Mouse (Mus musculus): ENCODE data around the gene Lrp2.
"Not testable (repeated sequence)": the region's sequence is repeated elsewhere in the genome, so short reads cannot be mapped to it uniquely, and the experiment has no call there.

The Lrp2 gene

DNA sequence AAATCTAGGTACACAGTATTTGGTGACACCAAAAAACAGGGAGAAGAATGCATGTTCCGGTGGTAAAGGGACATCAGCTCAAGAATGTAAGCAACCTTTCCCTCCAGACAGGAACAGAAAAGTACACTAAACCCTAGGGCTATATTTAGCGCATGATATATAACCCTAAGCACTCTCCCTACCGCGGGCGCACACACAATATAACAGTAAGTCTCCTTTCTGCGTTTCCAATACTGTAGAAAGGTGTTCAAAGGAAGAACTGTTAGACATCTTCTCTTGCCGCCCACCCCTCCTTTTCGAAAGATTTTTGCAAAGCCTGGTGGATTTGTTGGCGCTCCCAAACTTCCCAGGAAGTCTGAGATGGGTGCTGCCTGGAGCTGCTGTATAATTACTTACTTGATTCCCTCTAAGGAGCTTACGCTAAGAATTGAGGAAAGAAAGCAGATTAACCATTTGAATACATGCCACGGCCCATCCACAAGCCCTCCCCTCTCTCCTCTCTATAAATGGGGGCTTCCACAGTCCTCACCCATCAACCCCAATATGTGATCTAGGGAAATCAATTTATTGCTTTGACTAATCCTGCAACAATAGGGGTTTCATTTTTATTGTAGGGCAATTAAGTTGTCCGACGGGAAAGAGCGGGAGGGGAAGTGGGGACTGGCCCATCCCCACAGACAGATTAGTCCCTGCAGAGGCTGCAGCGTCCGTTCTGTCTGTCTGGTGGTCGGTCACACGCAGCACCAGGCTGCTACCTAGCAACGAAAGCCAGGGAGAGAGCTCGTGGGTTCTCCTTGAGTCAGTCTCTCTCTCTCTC is 1.5 kb downstream of the Lrp2 start:
- in situ Hi-C loops (cut with MboI; ENCODE audit: unreplicated experiment in 2 of 2): no loop called here

DNA sequence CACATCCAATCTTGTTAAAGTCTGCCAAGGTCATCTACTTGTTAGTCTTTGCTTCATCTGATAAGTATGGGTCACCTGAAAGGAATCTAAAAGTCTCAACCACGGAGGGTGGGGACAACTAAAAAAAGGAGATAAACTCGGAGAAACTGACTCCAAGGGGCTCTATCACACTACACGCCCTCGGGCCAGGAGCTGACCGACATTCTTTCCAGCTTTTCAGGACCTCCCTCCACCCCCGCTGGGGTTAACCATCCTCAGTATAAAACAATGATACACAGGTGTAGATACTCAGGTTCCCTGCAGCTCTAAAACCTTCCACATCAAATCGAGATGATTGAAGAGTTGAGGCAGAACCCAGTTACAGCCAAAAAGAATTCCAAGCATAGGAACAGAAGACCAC is 3.0 kb downstream of the Lrp2 start:
- in situ Hi-C loops (cut with MboI; ENCODE audit: unreplicated experiment in 2 of 2): no loop called here

DNA sequence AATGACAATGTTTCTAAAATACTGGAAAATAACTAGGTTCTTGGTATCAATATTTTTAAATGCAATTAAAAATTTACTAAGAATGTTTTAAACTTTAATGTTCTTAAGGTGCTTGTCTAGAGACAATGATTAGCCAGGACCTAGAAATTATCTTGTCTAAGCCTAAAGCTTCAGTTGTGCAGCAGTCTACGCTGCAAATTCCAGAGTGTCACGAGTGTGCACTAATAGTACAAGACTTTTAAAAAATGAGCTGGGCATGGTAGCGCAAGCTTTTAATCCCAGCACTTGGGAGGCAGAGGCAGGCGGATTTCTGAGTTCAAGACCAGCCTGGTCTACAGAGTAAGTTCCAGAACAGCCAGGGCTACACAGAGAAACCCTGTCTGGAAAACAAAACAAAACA is 3.8 kb downstream of the Lrp2 start:
- in situ Hi-C loops (cut with MboI; ENCODE audit: unreplicated experiment in 2 of 2): not testable (repeated sequence)

DNA sequence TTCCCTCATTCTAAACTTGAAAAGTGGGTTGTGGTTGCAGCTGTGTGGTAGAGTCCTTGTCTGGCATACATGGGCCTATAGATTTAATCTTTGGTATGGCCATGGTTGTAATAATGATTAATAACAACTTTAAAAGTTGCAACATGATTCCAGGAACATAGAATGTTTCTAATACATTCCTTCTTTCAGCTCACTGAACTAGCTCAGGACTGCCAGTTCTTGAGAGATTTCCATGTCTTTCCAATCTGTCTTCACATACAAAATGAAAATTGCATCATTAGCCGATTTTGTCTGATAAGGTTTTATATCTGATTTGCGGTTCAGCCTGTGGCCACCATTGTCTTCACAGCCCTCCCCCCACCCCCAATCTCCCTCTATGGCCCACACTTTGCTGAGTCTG is 5.8 kb downstream of the Lrp2 start:
- in situ Hi-C loops (cut with MboI; ENCODE audit: unreplicated experiment in 2 of 2): no loop called here

DNA sequence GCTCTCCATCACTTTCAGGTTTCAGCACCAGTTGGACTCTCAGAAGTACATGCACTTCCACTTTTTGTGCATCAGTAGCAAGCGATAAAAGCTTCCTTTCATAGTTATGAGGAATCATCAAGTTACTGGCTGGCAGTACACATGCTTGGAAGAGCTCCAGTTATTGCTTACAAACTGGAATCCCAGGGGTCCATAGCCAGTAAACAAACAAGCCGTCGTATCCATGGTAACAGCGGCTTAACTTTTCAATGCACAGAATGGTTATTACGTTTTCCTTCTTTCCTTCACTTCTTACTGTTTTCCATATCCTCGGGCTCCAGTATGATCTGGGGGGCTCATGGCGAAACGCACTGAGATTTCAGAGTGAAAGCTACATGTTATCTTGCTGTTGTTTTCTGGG is 7.7 kb downstream of the Lrp2 start:
- in situ Hi-C loops (cut with MboI; ENCODE audit: unreplicated experiment in 2 of 2): no loop called here

DNA sequence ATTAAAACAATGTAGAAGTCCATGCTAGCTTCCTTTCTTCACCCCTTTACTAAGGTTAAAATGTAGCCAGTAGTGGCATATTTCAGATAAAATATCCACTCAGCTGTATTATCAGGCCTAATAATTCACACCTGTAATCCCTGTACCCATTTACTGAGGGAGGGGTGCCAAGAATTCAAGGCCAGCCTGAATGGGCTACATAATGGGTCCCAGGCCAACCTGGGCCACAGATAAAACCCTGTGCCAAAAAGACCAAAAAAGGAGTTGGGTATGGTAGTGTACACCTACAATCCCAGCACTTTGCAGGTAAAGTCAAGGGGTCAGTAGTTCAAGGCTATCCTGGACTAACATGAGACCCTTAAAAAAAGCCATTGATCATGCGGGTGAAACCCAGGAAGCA is 9.3 kb downstream of the Lrp2 start:
- in situ Hi-C loops (cut with MboI; ENCODE audit: unreplicated experiment in 2 of 2): no loop called here

DNA sequence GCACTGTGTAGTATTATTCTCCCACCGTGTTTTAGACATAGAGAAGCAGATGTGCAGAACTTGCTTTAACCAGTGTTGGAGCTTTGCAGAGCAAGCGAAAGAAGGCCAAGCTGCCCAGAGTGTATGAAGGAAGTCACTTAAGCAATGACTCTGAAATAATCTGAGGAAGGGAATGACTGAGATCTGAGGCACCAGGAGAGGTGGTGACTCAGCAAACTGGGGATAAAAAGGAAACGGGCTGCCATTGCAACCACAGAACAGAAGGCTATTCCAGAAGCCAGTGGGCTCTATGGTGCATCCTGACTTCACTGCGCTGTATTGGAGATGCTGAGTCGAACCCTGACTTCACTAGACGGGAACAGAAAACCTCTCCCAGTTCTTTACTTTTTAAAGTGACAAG is 10.9 kb downstream of the Lrp2 start:
- in situ Hi-C loops (cut with MboI; ENCODE audit: unreplicated experiment in 2 of 2): no loop called here

DNA sequence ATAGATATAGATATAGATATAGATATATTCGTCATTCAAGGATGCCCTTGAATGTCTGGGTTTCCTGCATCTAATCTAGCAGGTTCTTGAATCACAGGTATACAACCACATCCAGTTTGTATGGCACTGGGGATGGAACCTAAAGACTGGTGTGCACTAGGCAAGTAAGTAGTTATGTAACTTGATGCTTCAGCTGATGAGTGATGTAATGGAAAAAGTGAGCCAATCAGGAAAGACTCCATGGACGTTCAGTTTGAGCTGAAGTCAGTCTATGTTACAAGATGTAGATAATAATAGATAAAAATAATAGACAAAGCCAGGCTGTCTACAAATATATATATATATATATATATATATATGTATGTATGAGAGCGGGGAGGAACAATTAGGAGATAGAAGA is 11.6 kb downstream of the Lrp2 start:
- in situ Hi-C loops (cut with MboI; ENCODE audit: unreplicated experiment in 2 of 2): no loop called here

DNA sequence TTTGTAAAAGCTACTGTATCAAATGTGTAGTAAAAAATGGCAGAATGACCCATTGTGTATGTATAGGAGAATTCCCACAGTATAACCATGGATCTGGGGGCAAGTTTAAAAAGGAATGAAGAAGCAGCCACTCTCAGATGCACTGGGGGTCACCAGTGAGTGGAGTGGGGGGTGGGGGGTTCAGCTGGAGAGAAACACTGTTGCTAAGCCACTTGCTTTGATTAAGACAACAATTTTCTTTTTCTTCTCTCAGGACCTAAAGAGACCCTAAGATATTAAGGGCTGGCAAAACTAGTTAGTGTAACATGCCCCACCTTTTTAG is 12.2 kb downstream of the Lrp2 start:
- in situ Hi-C loops (cut with MboI; ENCODE audit: unreplicated experiment in 2 of 2): no loop called here

DNA sequence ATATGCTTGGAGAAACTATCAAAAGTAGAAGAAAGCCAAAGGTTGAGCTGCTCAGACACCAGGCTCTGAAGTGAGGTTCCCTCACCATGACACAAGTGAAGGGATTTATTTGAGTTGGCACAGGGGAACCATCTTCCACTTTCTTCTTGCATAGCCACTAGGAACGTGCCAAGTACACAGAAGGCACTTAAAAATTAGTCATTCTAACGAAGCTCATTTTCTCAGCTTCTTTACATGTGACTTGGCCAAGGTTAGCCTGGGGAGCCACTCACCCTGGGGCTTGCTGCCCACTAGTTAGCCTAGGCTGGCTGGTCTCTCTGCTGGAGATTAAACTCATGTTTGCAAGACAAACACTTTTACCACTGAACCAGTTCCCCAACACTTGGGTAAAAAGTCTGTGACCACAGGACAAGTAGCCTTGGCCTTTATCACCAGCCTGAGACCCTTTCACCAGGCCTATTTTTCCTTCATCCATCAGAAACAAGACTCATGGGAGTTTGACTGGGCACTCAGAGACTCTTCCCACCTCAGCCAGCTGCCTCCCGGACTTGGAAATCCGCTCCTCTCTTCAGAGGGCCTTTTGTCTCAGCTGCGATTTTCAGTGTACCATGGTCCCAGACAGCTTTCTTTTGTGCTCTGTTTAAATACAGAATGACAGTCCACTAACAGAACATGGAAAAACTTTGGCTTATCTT is 12.7 kb downstream of the Lrp2 start:
- in situ Hi-C loops (cut with MboI; ENCODE audit: unreplicated experiment in 2 of 2): no loop called here

DNA sequence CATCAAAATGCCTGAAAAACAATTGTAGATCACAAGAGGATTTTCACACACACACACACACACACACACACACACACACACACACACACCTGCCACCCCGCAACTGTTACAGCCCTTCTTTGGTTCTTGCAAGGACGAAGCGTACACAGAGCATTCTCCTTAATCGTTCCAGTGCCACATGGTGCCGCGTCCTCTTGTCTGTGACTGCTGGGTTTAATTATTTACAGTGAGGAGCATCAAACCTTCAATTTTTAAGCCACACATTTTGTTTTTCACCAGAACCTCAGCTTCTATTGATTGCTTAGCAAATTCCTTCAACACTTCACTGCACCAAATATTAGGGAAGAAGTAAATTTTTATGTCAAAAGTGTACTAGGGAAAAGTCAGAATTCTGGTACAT is 15.3 kb downstream of the Lrp2 start:
- in situ Hi-C loops (cut with MboI; ENCODE audit: unreplicated experiment in 2 of 2): no loop called here

DNA sequence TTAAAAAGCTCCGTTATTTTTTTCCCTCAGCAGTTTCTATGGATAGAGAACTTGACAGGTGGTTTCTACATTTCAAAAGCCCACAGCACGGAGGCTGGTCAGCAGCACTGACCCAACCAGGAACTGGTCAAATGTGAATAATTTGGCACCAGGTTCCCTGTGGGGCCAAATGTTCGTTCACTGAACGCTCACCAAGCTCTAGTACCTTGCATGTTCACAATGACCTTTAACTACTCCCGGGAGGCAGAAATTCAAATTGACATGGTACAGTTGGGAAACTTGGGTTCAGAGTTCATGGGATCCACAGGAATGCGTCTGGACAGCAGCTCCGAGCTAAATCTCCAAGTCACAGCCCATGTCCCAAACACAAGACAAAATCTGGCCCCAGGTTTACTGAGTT is 19.6 kb downstream of the Lrp2 start:
- in situ Hi-C loops (cut with MboI; ENCODE audit: unreplicated experiment in 2 of 2): no loop called here

DNA sequence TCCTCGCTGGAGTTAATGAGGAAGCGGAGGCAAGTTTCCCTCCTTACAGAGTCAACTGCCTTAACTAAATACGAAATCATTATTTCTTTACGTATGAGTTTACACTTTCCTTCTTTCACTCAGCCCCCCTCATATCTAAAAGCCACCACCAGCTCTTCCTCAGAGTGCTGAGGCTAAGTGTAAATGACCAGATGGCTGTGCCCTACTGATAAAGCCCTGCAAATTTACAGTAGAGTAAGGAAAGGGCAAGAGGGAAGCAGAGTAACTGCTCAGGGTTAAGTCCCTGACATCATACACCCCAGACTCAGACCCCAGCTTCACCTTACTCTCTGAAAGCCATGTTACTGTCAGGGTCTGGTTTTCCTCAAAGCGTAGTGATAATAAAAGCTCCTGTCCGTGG is 22.4 kb downstream of the Lrp2 start:
- in situ Hi-C loops (cut with MboI; ENCODE audit: unreplicated experiment in 2 of 2): no loop called here

DNA sequence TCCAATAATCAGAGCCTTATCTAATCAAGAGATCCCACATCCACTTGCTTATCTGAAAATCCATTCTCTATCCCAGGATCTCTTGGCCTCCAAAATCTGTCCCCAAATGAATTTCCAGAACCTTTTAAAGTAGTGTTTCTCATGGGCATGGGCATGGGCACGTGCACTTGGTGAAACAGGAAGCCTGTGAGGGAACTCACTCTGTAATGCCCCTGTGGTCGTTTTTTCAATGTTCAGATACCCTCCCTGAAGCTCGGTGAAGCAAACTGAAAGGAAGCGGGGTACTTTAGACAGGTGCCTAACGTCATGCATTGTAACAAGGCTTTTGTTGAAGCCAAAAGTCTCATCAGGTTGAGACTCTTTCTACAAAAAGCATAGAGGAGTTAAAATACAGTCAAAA is 23.1 kb downstream of the Lrp2 start:
- in situ Hi-C loops (cut with MboI; ENCODE audit: unreplicated experiment in 2 of 2): no loop called here

DNA sequence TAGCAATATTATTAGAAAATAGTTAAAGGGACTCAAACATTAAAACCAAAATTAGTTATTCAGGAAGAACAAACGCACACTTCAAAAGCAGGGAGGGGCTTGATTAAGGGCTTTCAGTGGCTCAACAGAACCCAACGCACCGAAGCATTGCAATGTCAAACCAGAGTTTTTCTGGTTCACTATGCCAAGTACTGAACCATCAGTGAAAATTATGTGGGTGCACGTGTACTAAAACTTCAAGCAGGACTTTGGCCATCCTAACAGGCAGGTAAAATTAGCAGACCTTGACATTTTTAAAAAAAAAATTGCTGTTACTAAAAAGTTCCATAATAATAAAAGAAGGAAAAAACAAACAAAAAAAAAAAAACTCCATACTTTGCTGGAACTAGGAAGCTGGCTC is 25.6 kb downstream of the Lrp2 start:
- in situ Hi-C loops (cut with MboI; ENCODE audit: unreplicated experiment in 2 of 2): no loop called here

DNA sequence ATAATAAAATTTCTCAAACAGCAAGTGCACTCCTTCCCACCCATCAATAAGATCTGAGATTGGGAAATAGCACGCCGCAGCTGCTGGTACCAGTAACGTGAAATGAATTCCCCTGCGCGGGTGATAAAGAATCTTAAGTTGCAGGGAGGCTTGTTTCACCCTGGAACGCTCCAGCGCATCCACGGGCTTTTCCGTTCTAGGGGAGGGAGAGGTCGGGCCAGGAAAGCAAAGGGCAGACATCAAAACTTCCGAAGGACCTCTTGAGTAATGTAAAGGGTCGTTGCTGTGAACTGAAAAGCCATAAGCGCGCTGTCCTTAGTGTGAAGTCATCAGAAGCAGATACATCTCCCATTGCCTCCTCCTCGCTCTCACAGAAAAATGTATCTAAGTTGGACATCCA is 26.5 kb downstream of the Lrp2 start:
- in situ Hi-C loops (cut with MboI; ENCODE audit: unreplicated experiment in 2 of 2): no loop called here

DNA sequence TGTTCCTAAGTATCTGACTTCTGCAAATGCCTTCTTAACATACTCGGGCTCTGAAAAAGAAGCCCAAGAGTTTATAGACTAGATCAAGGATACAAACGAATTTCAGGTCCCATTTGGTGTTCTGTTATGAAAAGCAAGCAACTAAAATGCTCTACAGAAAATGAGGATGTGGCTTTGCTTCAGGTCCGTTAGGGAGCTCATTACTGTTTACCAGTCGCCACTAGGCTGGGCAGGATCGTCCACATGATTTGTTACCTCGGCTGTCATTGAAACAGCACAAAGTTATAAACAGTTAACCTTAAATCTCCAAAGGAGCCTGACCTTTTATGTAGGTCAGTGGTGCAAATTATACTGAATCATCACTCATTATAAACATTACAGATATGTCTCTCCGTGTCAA is 29.2 kb downstream of the Lrp2 start:
- in situ Hi-C loops (cut with MboI; ENCODE audit: unreplicated experiment in 2 of 2): no loop called here

DNA sequence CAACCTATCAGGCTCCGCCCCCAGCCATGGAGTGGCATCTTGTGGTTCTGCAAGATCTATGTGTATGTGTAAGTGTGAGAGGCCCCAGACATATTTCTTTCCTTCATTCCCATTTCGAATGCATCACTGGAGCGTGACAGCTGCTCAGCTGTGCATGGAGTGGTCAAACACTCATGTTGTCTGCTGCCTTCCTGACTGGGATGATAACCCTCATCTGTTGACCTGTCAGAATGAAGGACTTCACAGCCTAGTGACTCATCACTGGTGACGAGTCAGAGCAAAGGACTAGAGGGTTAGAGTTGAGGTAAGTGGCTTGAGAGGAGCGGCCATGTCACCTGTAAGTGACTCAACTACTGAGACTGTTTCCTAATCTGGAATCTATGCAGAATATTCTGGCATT is 34.2 kb downstream of the Lrp2 start:
- in situ Hi-C loops (cut with MboI; ENCODE audit: unreplicated experiment in 2 of 2): no loop called here

DNA sequence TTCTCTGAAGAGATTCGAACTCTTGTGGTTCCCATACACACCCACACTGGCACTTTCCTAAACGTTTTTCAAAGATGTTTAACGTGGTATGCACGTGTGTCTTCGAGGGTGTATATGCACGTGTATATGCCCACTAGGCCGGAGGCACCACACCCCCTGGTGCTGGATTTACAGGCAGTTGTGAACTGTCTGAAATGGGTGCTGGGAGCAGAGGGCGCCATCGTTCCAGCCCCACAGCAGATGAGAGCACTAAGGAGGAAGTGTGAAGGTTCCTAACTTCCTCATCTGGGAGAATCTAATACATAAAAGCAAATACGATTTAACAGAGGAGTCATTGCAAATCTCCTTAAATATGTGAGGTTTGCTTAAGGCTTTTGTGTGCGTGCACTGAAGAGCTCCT is 39.0 kb downstream of the Lrp2 start:
- in situ Hi-C loops (cut with MboI; ENCODE audit: unreplicated experiment in 2 of 2): no loop called here

DNA sequence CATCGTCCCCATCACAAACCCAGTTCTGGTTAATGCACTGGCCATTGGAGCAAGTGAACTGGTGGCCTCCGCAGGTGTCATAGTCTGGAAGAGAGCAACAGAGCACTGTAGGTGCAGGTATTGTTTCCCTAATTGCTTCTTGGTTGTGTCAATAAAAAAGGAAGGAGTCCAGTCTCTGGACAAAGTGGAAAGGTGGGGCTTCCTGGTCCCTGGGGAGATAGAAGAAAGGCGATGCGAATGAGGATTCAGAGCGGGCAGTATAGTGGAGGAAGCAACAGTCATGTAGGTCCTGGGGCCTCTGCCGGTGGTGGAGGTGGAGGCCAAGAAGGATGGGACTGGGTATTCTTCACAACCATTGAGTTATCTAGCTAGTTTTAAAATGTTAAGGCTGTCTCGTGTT is 49.8 kb downstream of the Lrp2 start:
- in situ Hi-C loops (cut with MboI; ENCODE audit: unreplicated experiment in 2 of 2): no loop called here

DNA sequence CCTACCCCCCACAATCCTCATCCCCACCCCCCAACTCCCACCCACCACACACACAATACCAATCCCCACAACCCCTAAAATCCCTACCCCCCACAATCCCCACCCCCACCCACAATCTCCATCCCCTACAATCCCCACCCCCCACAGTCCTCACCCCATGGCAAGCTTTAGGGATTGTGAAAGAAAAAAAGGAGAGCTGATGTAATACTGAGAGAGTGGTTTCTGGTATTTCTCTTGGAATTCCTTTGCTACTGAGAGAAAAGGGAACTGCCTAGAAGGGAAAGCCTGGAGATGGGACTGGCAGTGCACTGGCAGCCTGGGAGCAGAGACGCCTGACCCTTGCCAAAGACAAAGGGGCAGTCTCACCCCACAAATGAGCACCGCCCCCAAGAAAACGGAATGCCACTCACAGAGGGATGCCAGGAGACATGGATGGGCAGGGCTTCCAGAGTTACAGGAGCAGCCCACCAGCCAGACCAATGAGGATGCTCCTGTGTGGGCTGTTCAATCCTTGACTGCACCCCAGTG is 54.3 kb downstream of the Lrp2 start:
- in situ Hi-C loops (cut with MboI; ENCODE audit: unreplicated experiment in 2 of 2): no loop called here

All from v-Abl transformed pro-B cells (cell line).